Mouse (Mus musculus) small intestine, adult 2 months (tissue): ENCODE data around the gene Exoc6b. TPM values are rescaled to one million over a fixed set of nuclear protein-coding genes. Genes with fewer than 3 reads are reported as not detected.
"Not testable (repeated sequence)": the region's sequence is repeated elsewhere in the genome, so short reads cannot be mapped to it uniquely, and the experiment has no call there.

ENCODE experiments used
- H3K27ac ChIP-seq: fragments of 200-500 bp; 2 replicates; pipeline ENCODE4 v1.5.1; 2012; ENCODE audit warnings: low read depth, low read length, control low read depth, inconsistent platforms; ENCODE audit not compliant: insufficient read depth
- H3K27me3 ChIP-seq: fragments of 200-500 bp; 2 replicates; pipeline ENCODE4 v1.6.1; 2012; ENCODE audit warnings: mild to moderate bottlenecking, moderate library complexity, low read length, inconsistent platforms; ENCODE audit not compliant: control insufficient read depth, insufficient read depth
- H3K36me3 ChIP-seq: fragments of 200-500 bp; 2 replicates; pipeline ENCODE4 v1.6.1; 2012; ENCODE audit warnings: mild to moderate bottlenecking, low read length, control low read depth, inconsistent platforms; ENCODE audit not compliant: control insufficient read depth, insufficient read depth
- H3K4me1 ChIP-seq: fragments of 200-500 bp; 2 replicates; pipeline ENCODE4 v1.6.1; 2012; ENCODE audit warnings: low read length, inconsistent platforms, mixed read lengths; ENCODE audit not compliant: control insufficient read depth, insufficient read depth, insufficient read length
- H3K4me3 ChIP-seq: fragments of 200-500 bp; 2 replicates; pipeline ENCODE4 v1.5.1; 2012; ENCODE audit warnings: low read depth, mild to moderate bottlenecking, control low read depth, inconsistent platforms, low read length, moderate library complexity
- CTCF ChIP-seq: fragments of 200-500 bp; IDR thresholded peaks from 2 replicates; pipeline ENCODE4 v1.5.1; 2012; ENCODE audit warnings: low read depth, mild to moderate bottlenecking, control low read depth, inconsistent platforms, low read length, moderate library complexity, mixed read lengths; ENCODE audit not compliant: insufficient replicate concordance, insufficient read length; ENCODE audit errors: extremely low read depth
- POLR2A ChIP-seq: fragments of 200-500 bp; IDR thresholded peaks from 2 replicates; pipeline ENCODE4 v1.6.1; 2012; ENCODE audit warnings: low read depth, mild to moderate bottlenecking, control low read depth, inconsistent platforms, low read length, moderate library complexity
- WGBS: fragments of 180-500 bp; shearing (Covaris S2); methylation state at CpG from one replicate; pipeline ENCODE4 v1.1.7; 2018; 5-methylcytosine and 5-hydroxymethylcytosine counted together
- polyA plus RNA-seq: library from polyadenylated mRNA; depleted of rRNA; stranded (reverse); fragments of >200 nt; gene quantifications from 2 replicates; pipeline ENCODE4 v1.2.3, GENCODE M21; 2012

Exoc6b gene
- polyA plus RNA-seq, 1 experiment, result 7.0 TPM

DNA sequence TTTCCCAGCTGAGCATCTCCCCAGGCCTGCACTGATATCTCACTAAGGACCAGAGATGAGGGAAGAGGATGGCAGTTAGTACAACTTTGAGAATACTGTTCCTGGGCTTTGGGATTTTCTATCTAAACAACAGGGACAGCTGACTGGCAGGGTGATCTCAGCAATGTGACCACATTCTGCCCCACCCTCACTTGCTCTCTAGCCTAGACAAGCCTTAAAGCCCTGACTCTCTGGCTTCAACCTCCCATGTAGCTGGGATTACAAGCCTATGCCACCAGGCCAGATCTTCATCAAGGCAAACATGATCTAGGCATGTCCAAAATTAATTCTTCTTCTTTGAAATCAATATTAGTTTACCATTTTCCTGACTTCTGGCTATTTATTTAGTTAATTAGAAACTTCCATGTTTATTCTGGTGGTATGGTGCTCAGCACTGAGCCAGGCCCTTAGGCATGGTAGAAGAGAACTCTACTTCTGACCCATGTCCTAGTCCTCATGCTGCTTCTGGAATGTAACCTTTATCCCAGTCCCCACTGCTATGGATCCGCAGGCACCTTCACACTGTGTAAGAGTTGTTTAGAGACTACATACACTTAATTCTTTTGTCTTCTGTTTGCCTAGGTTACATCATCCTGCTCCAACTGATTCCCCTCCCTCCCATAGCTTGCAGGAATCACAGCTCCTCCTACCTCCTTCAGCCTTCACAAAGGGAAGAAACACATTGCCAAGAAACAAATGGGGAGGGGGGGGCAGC, 468.0 kb downstream of the Exoc6b start:
- Histone ChIP-seq H3K4me3 (no peak overlapping the region), H3K27ac (no peak overlapping the region), H3K27me3 (no peaks in the 10 kb centered on the region), H3K36me3 (no peaks in the 10 kb centered on the region), H3K4me1 (no peaks in the 10 kb centered on the region)
- TF ChIP-seq POLR2A, result no peak
- TF ChIP-seq CTCF, result no peak
- 25% methylated on average over 1 of the region's 1 CpGs for WGBS

DNA sequence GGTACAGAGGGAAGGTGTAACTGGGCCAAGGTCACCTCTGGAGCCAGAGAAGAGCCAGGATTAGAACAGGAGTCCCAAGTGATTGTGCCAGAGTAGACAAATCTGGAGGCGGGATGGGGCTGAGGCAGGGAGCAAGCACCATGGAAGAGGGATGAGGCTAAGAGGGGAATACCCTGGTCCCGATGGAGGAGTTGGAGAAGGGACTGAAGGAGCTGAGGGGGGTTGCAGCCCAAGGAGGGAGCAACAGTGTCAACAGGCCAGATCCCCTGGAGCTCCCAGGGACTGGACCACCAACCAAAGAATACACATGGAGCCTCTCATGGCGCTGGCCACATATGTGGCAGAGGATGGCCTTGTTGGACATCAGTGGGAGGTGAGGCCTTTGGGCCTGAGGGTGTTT, 470.0 kb downstream of the Exoc6b start:
- H3K27me3 ChIP-seq, H3K4me3 ChIP-seq, H3K27ac ChIP-seq, H3K36me3 ChIP-seq, H3K4me1 ChIP-seq: not testable (repeated sequence)
- 87% methylated on average over 3 of the region's 3 CpGs for WGBS

DNA sequence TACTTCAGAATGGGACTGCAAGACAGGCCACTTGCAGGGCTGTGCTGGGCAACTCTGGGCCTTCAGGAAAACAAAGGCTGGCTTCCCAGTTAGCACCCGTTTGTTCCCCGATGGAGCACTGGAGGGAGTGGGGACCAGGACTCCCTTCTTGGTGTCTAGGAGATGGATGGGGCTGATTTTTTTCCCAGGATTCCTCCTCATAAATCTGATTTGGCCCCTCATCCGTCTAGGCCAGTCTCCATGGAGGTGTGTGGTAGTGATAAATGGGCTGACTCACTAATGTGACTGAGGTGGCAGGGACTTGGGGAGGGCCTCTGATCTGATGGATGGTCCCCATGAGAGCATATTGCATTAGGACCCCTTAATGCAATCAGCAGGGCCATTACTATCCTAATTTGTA, 470.6 kb downstream of the Exoc6b start:
- H3K4me1 ChIP-seq, result no peaks in the 10 kb centered on the region
- TF ChIP-seq POLR2A, result no peak
- no peak for TF ChIP-seq CTCF
- H3K27ac ChIP-seq, result no peak overlapping the region
- no peaks in the 10 kb centered on the region for H3K36me3 ChIP-seq
- WGBS, result 81% methylated on average over 3 of the region's 3 CpGs
- no peaks in the 10 kb centered on the region for H3K27me3 ChIP-seq
- H3K4me3 ChIP-seq, result no peak overlapping the region

DNA sequence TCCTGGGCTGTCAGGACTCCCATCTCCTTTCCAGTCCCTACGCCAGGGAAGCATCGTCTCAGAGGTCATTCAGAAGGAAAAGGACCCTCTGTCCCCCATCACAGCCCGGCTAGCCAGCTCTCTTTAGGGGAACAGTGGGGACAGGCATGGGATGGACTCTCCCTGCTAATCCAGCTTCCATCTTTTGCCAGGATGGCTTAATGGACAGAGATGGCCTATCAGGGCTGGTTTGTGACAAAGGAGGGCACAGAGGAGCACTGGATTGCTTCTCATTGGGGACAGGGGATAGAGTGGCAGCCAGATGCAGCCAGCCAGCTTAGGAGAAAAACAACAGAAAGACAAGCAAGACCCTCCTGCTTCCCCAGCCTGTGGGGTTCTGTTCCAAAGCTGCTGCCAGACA, 474.7 kb downstream of the Exoc6b start:
- peaks cover 5% of the 10 kb centered on the region; the same call in 1 of the 2 replicates for H3K4me1 ChIP-seq
- WGBS, result 79% methylated on average over 3 of the region's 3 CpGs
- H3K36me3 ChIP-seq, result no peaks in the 10 kb centered on the region
- no peak overlapping the region for H3K4me3 ChIP-seq
- no peak overlapping the region for H3K27ac ChIP-seq
- TF ChIP-seq POLR2A, result no peak
- no peak for TF ChIP-seq CTCF
- H3K27me3 ChIP-seq, result peaks cover 3% of the 10 kb centered on the region; the same call in 1 of the 2 replicates

DNA sequence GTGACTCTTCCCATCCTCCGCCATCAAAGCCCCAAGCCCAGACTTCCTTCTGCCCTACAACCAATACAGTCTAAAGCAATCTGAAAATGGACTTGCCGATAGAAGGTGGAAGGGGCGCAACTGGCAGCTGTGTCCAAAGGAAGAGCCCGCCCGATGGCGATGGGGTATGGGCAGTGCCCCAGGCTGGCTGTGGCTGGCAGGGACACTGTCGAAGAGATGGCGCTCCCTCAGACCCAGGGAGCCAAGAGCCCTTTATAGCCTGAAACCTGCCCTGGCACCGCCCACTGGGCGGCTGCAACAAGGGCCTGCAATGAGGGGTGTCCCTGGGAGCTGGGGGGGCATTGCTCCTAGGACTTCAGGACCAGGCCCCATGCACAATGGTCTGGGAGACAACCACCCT, 475.6 kb downstream of the Exoc6b start, which contains the start of gene Cyp26b1:
Gene Cyp26b1 (minus strand): TSS at position 216 of the 400 bp plus-strand sequence.
- peaks cover 12% of the 10 kb centered on the region for H3K27me3 ChIP-seq
- TF ChIP-seq POLR2A, result no peak
- TF ChIP-seq CTCF, result no peak
- no peak within 1 kb of the TSS for H3K4me3 ChIP-seq
- peaks cover 5% of the 10 kb centered on the region; the same call in 1 of the 2 replicates for H3K4me1 ChIP-seq
- no peak within 1 kb of the TSS for H3K27ac ChIP-seq
- 90% methylated on average over 10 of the region's 10 CpGs for WGBS
- no peaks in the 10 kb centered on the region for H3K36me3 ChIP-seq

DNA sequence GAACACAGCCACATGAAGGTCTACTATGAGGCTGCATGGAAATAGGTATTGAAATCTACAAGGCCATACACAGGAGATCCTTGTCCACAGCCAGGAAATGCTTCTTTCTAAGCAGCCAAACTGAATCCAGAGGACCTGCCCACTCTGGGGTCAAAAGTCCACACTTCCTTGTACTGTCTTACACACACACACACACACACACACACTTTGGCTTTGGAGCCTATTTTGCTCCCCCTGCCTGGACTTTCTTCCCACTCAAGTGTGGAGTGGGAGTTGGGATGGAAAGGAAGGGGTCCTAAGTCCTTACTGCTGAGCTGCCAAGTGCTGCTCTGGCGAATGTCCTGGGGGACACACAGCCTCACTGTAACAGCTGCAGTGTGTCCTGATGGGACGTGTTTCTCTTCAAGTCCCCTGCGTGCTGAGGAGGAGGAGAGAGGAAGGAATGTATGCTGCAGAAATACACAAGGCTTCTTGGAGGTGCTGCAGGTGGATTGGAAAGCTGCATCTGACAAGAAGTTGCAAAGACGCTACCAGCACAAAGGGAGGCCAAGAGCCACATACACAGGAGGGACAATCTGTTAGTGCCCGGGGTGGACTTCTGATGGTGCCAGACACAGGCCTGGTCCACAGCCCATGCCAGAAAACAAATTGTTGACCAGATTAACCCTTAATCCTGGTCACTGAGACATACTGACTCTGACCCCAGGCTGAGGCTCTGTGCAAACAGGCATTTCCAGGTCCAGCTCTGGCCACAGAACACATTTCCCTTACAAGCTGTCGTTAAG, 478.2 kb downstream of the Exoc6b start:
- no peak for TF ChIP-seq CTCF
- Histone ChIP-seq H3K27me3 (peaks cover 36% of the 10 kb centered on the region), H3K4me1 (peaks cover 10% of the 10 kb centered on the region), H3K36me3 (no peaks in the 10 kb centered on the region), H3K27ac (no peak overlapping the region), H3K4me3 (no peak overlapping the region)
- 62% methylated on average over 6 of the region's 6 CpGs for WGBS
